Mouse (Mus musculus): ENCODE measurements around the gene Grk2. TPM values are rescaled to one million over a fixed set of nuclear protein-coding genes. Genes with fewer than 3 reads are reported as not detected.

Grk2 gene
- total and polyA plus RNA-seq, 3 experiments, result 118 to 203 (median 193) TPM

DNA sequence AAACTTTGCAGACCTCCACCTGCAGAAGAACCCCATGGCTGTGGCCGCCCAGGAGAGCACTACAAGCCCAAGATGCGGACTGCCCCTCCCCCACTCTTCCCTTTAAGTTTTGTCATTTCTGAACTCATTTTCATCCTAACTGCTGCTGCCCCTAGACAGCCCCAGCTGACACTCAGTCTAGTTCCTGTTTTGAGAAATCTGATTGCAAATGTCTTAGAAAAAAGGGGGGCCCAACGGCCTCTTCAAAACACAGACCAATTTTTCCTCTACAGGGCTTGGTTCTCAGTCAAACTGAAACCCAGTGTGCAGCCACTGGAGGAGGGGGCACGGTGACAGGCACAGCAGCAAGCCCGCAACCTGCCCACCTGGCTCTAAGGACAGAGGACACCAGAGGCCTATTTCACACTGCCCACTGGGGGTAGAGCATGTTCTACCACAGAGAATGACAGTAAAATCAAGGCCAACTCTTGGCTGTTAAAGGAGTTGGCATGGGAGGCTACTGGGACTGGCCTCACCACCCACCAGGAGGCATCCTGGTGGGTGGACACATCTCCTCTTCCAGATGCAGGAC is 1.7 kb downstream of the Grk2 start (continued):
- peak; percentile 97 for TF ChIP-seq CHD2 (IDR thresholded peaks at IDR 0.05; ENCODE audit: low read length)
- TF ChIP-seq ETS1 (conservative IDR thresholded peaks at IDR 0.05; ENCODE audit: low read depth, low read length), result peak; percentile 100
- peak; percentile 100 for TF ChIP-seq IRF4 (IDR thresholded peaks at IDR 0.05; ENCODE audit: low read depth, low read length)
- TF ChIP-seq POLR2A (IDR thresholded peaks at IDR 0.05; ENCODE audit: low read depth, low read length), result no peak; the same call in none of the 2 replicates
- TF ChIP-seq RAD21 (IDR thresholded peaks at IDR 0.05; ENCODE audit: low read depth, low read length), result no peak; the same call in none of the 2 replicates
- peak; percentile 92 for TF ChIP-seq JUN (IDR thresholded peaks at IDR 0.05; ENCODE audit: insufficient read depth, low read depth, low read length)

DNA sequence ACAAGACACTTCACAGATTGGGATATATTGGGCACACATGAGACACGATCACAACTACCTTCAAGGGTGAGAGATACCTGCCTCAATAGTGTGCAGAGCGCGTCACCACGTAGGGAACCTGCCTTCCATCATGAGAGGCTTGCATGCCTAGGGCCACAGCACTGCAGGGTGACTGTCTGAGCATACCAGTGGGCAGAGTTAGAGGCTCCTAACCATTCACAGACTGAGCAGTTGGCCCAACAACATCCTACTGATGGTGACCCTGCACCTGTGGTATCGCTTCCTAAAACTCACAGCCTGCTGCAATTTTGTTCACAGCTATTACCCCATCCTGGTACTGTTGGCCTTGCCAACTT is 2.4 kb downstream of the Grk2 start:
- TF ChIP-seq MAX (IDR thresholded peaks at IDR 0.05; ENCODE audit: low read length) (peak; percentile 72), CTCF (conservative IDR thresholded peaks at IDR 0.05 in 1 of 2, IDR thresholded peaks at IDR 0.05 in 1 of 2; ENCODE audit: low read depth in 2 of 2, low read length in 2 of 2) (no peak), POLR2A (IDR thresholded peaks at IDR 0.05; ENCODE audit: low read depth, low read length) (0 out of 2 replicates have a peak, but pooled peaks have one; percentile 26), RCOR1 (conservative IDR thresholded peaks at IDR 0.05; ENCODE audit: low read depth, low read length) (0 out of 2 replicates have a peak, but pooled peaks have one; percentile 58), IRF4 (IDR thresholded peaks at IDR 0.05; ENCODE audit: low read depth, low read length) (peak; percentile 28; the same call in 1 of the 2 replicates), POLR2AphosphoS2 (IDR thresholded peaks at IDR 0.05; ENCODE audit: low read depth, low read length) (no peak), MEF2A (IDR thresholded peaks at IDR 0.05; ENCODE audit: borderline replicate concordance, low read depth, low read length) (peak; percentile 58; the same call in 1 of the 2 replicates), TCF12 (IDR thresholded peaks at IDR 0.05; ENCODE audit: low read depth, low read length) (peak; percentile 59; the same call in 1 of the 2 replicates), SMC3 (IDR thresholded peaks at IDR 0.05; ENCODE audit: low read depth, low read length) (no peak), MYC (IDR thresholded peaks at IDR 0.05; ENCODE audit: low read depth, low read length) (peak; percentile 56), CHD2 (IDR thresholded peaks at IDR 0.05; ENCODE audit: low read length) (peak; percentile 31; the same call in 1 of the 2 replicates), ZMIZ1 (IDR thresholded peaks at IDR 0.05; ENCODE audit: low read depth, low read length) (peak; percentile 22), HCFC1 (IDR thresholded peaks at IDR 0.05; ENCODE audit: low read depth, low read length) (no peak), MAZ (IDR thresholded peaks at IDR 0.05; ENCODE audit: low read depth, low read length) (0 out of 2 replicates have a peak, but pooled peaks have one; percentile 37), BHLHE40 (IDR thresholded peaks at IDR 0.05; ENCODE audit: low read depth, low read length) (0 out of 2 replicates have a peak, but pooled peaks have one; percentile 12)
- dilution Hi-C loops (cut with MboI; ENCODE audit: extremely low pct_ligation_motif_present, extremely low pct_unique_long_range_greater_than_20kb, low sequenced_read_pairs), result no loop called here
- Histone ChIP-seq H3K27me3 (replicated peaks) (no peaks in the 10 kb centered on the region), H3K36me3 (replicated peaks in 1 of 2; ENCODE audit: control insufficient read depth in 1 of 2, insufficient read depth in 1 of 2, low read length in 1 of 2) (peaks cover 8 to 28% of the 10 kb centered on the region in 2 experiments), H3K9me3 (replicated peaks; ENCODE audit: low read length) (no peaks in the 10 kb centered on the region), H3K27ac (ENCODE audit: insufficient read depth, low read depth) (peak overlapping the region; percentile 97), H3K4me3 (replicated peaks in 1 of 3; ENCODE audit: low read depth in 2 of 3, low read length in 2 of 3, poor library complexity in 1 of 3) (peak overlapping the region; percentile 56 to 89 (median 59)), H3K9ac (ENCODE audit: insufficient read depth, low read depth) (peak overlapping the region; percentile 86), H3K4me2 (ENCODE audit: insufficient read depth, low read depth, poor library complexity, severe bottlenecking) (peak overlapping the region; percentile 92), H3K4me1 (ENCODE audit: control insufficient read depth in 1 of 2, insufficient read depth in 2 of 2) (peaks cover 26 to 66% of the 10 kb centered on the region in 2 experiments), H3K79me2 (replicated peaks; ENCODE audit: control insufficient read depth, extremely low read depth, insufficient read depth, poor library complexity, severe bottlenecking) (peaks cover 64% of the 10 kb centered on the region)
- peak; percentile 65 for DNase-seq (ENCODE audit: extremely low read depth)
- in situ Hi-C loops (cut with MboI; ENCODE audit: low pct_ligation_motif_present, low pct_unique_long_range_greater_than_20kb, low sequenced_read_pairs), result no loop called here

Measured in CH12.LX (cell line).